Mouse (Mus musculus) liver, embryonic 13.5 days (tissue): ENCODE measurements around the gene Chd8. TPM values are rescaled to one million over a fixed set of nuclear protein-coding genes. Genes with fewer than 3 reads are reported as not detected.
"Not testable (repeated sequence)": the region's sequence is repeated elsewhere in the genome, so short reads cannot be mapped to it uniquely, and the experiment has no call there.

ENCODE experiments used
- ATAC-seq: fragments of 200-750 bp; cut with Nextera tagmentation; 2 replicates; pipeline ENCODE4 v1.8.0; 2017; ENCODE audit warnings: low read depth, mild to moderate bottlenecking, moderate number of reproducible peaks, moderate library complexity
- DNase-seq: peaks from one replicate; pipeline ENCODE4 v3.0.0; 2022
- H3K27ac ChIP-seq: fragments of 300-500 bp; sonication (generic); 2 replicates; pipeline ENCODE4 v1.5.1; 2015; ENCODE audit warnings: moderate library complexity, mild to moderate bottlenecking, inconsistent platforms
- H3K27me3 ChIP-seq: fragments of 300-500 bp; sonication (generic); 2 replicates; pipeline ENCODE4 v1.6.1; 2015; ENCODE audit warnings: mild to moderate bottlenecking, inconsistent platforms
- H3K36me3 ChIP-seq: fragments of 300-500 bp; sonication (generic); 2 replicates; pipeline ENCODE4 v1.6.1; 2015; ENCODE audit warnings: mild to moderate bottlenecking, inconsistent platforms
- H3K4me1 ChIP-seq: fragments of 300-500 bp; sonication (generic); replicated peaks from 2 replicates; pipeline ENCODE4 v1.6.1; 2015; ENCODE audit warnings: inconsistent platforms
- H3K4me2 ChIP-seq: fragments of 300-500 bp; sonication (generic); 2 replicates; pipeline ENCODE4 v1.6.1; 2015; ENCODE audit warnings: inconsistent platforms, mild to moderate bottlenecking, moderate library complexity
- H3K4me3 ChIP-seq: fragments of 300-500 bp; sonication (generic); replicated peaks from 2 replicates; pipeline ENCODE4 v1.5.1; 2015; ENCODE audit warnings: mild to moderate bottlenecking, inconsistent platforms
- H3K9ac ChIP-seq: fragments of 300-500 bp; sonication (generic); 2 replicates; pipeline ENCODE4 v1.6.1; 2015; ENCODE audit warnings: mild to moderate bottlenecking, inconsistent platforms
- H3K9me3 ChIP-seq: fragments of 300-500 bp; sonication (generic); replicated peaks from 2 replicates; pipeline ENCODE4 v1.6.1; 2016; ENCODE audit warnings: inconsistent platforms
- WGBS: fragments of 180-500 bp; shearing (Covaris S2); methylation state at CpG from one replicate; pipeline ENCODE4 v1.1.7; 2015; ENCODE audit not compliant: insufficient replicate concordance; 5-methylcytosine and 5-hydroxymethylcytosine counted together
- polyA plus RNA-seq: library from polyadenylated mRNA; unstranded; fragments of >200 nt; fragmentation: Nextera tagmentation; extraction: Ambion mirVana; gene quantifications from 2 replicates; pipeline ENCODE4 v1.2.1, GENCODE M21; 2015

Gene Chd8
- polyA plus RNA-seq: 12.1 TPM in 2 replicates

- peaks cover 39% of the 10 kb centered on the region for H3K4me1 ChIP-seq
- H3K36me3 ChIP-seq: no peaks in the 10 kb centered on the region
- peak within 1 kb of the TSS; percentile 84 for H3K4me2 ChIP-seq
- H3K9ac ChIP-seq: peak within 1 kb of the TSS; percentile 89
- 1% methylated on average over 53 of the region's 54 CpGs for WGBS
- H3K9me3 ChIP-seq: no peaks in the 10 kb centered on the region
- peak within 1 kb of the TSS; percentile 79 for H3K4me3 ChIP-seq
- H3K27ac ChIP-seq: peak within 1 kb of the TSS; percentile 95
- no peaks in the 10 kb centered on the region for H3K27me3 ChIP-seq
- ATAC-seq (peak; percentile 99), DNase-seq (peak; percentile 96)
Observed at GRCm38 (mm10) chr14:52257484-52258213, at the start of gene Chd8. Gene Chd8, minus strand, starts transcription at chr14:52257780.

GRCm38 (mm10) chr14:52306100-52306499 lies 48.5 kb upstream of the Chd8 start:
- ATAC-seq (peak; percentile 33), DNase-seq (peak; percentile 24)
- H3K27me3 ChIP-seq: no peaks in the 10 kb centered on the region
- H3K27ac ChIP-seq: peak overlapping the region; percentile 93
- H3K4me1 ChIP-seq: peaks cover 51% of the 10 kb centered on the region
- no peaks in the 10 kb centered on the region for H3K9me3 ChIP-seq
- H3K4me2 ChIP-seq: peak overlapping the region; percentile 88
- peak overlapping the region; percentile 80; the same call in 1 of the 2 replicates for H3K4me3 ChIP-seq
- WGBS: 71% methylated on average over 2 of the region's 2 CpGs
- peak overlapping the region; percentile 41; the same call in 1 of the 2 replicates for H3K9ac ChIP-seq
- peaks cover 2% of the 10 kb centered on the region; the same call in 1 of the 2 replicates for H3K36me3 ChIP-seq

GRCm38 (mm10) chr14:52304644-52305271 lies 47.2 kb upstream of the Chd8 start, which contains the start of gene Mettl3:
Gene Mettl3, minus strand, starts transcription at chr14:52305128.
- peak; percentile 80 for DNase-seq
- no peaks in the 10 kb centered on the region for H3K9me3 ChIP-seq
- peak within 1 kb of the TSS; percentile 80 for H3K4me3 ChIP-seq
- H3K27ac ChIP-seq: peak within 1 kb of the TSS; percentile 93
- H3K27me3 ChIP-seq: no peaks in the 10 kb centered on the region
- H3K4me1 ChIP-seq: peaks cover 51% of the 10 kb centered on the region
- peak within 1 kb of the TSS; percentile 83 for H3K9ac ChIP-seq
- under 1% methylated on average over 46 of the region's 46 CpGs for WGBS
- H3K4me2 ChIP-seq: peak within 1 kb of the TSS; percentile 88
- peaks cover 9% of the 10 kb centered on the region for H3K36me3 ChIP-seq
- peak; percentile 92 for ATAC-seq

- not testable (repeated sequence) for H3K27ac ChIP-seq, H3K27me3 ChIP-seq, H3K9me3 ChIP-seq, DNase-seq, H3K9ac ChIP-seq, ATAC-seq
- H3K4me3 ChIP-seq: peak overlapping the region; percentile 80; the same call in 1 of the 2 replicates
- peaks cover 43% of the 10 kb centered on the region for H3K4me1 ChIP-seq
- 86% methylated on average over 3 of the region's 3 CpGs for WGBS
- peak overlapping the region; percentile 88 for H3K4me2 ChIP-seq
- H3K36me3 ChIP-seq: peaks cover 19% of the 10 kb centered on the region
Observed at GRCm38 (mm10) chr14:52303517-52303916, 45.9 kb upstream of the Chd8 start.

GRCm38 (mm10) chr14:52295558-52296264 lies 38.1 kb upstream of the Chd8 start:
- Histone ChIP-seq H3K9ac (no peak overlapping the region), H3K9me3 (no peaks in the 10 kb centered on the region), H3K4me2 (no peak overlapping the region), H3K27ac (no peak overlapping the region), H3K36me3 (peaks cover 91% of the 10 kb centered on the region), H3K27me3 (no peaks in the 10 kb centered on the region), H3K4me3 (no peak overlapping the region), H3K4me1 (no peaks in the 10 kb centered on the region)
- WGBS: 64% methylated on average over 6 of the region's 6 CpGs
- no peak for DNase-seq
- ATAC-seq: no peak

GRCm38 (mm10) chr14:52284191-52284590 lies 26.6 kb upstream of the Chd8 start:
- Histone ChIP-seq H3K36me3 (peaks cover 45% of the 10 kb centered on the region), H3K9me3 (no peaks in the 10 kb centered on the region), H3K4me3 (no peak overlapping the region), H3K4me1 (peaks cover 29% of the 10 kb centered on the region), H3K27me3 (no peaks in the 10 kb centered on the region), H3K4me2 (no peak overlapping the region), H3K27ac (no peak overlapping the region), H3K9ac (no peak overlapping the region)
- WGBS: 62% methylated on average over 3 of the region's 3 CpGs
- DNase-seq (no peak), ATAC-seq (no peak)

- no peak overlapping the region for H3K4me2 ChIP-seq
- DNase-seq (no peak), ATAC-seq (no peak)
- no peaks in the 10 kb centered on the region for H3K27me3 ChIP-seq
- 83% methylated on average over 5 of the region's 5 CpGs for WGBS
- H3K36me3 ChIP-seq: peaks cover 41% of the 10 kb centered on the region
- no peaks in the 10 kb centered on the region for H3K9me3 ChIP-seq
- no peak overlapping the region for H3K9ac ChIP-seq
- no peak overlapping the region for H3K4me3 ChIP-seq
- no peak overlapping the region for H3K27ac ChIP-seq
- H3K4me1 ChIP-seq: peaks cover 29% of the 10 kb centered on the region
Observed at GRCm38 (mm10) chr14:52283629-52284028, 26.0 kb upstream of the Chd8 start.

- H3K27me3 ChIP-seq: no peaks in the 10 kb centered on the region
- H3K4me1 ChIP-seq: peaks cover 42% of the 10 kb centered on the region
- H3K36me3 ChIP-seq: peaks cover 6% of the 10 kb centered on the region; the same call in 1 of the 2 replicates
- H3K4me2 ChIP-seq: peak overlapping the region; percentile 81
- ATAC-seq (0 out of 2 replicates have a peak, but pooled peaks have one; percentile 3), DNase-seq (no peak)
- peak overlapping the region; percentile 99 for H3K4me3 ChIP-seq
- under 1% methylated on average over 21 of the region's 21 CpGs for WGBS
- no peaks in the 10 kb centered on the region for H3K9me3 ChIP-seq
- peak overlapping the region; percentile 95 for H3K9ac ChIP-seq
- H3K27ac ChIP-seq: peak overlapping the region; percentile 91
Observed at GRCm38 (mm10) chr14:52279747-52280120, 22.2 kb upstream of the Chd8 start.

- Histone ChIP-seq H3K4me3 (peak within 1 kb of the TSS; percentile 99), H3K27me3 (no peaks in the 10 kb centered on the region), H3K9me3 (no peaks in the 10 kb centered on the region), H3K4me1 (peaks cover 40% of the 10 kb centered on the region), H3K4me2 (peak within 1 kb of the TSS; percentile 81), H3K36me3 (peaks cover 6% of the 10 kb centered on the region; the same call in 1 of the 2 replicates), H3K27ac (peak within 1 kb of the TSS; percentile 91), H3K9ac (peak within 1 kb of the TSS; percentile 95)
- 1% methylated on average over 66 of the region's 66 CpGs for WGBS
- ATAC-seq (peak; percentile 97), DNase-seq (peak; percentile 98)
Observed at GRCm38 (mm10) chr14:52278932-52279746, 21.6 kb upstream of the Chd8 start, which contains the start of the genes Tox4 and Rab2b. Gene Tox4, plus strand, starts transcription at chr14:52279146. Gene Rab2b, minus strand, starts transcription at chr14:52279545.

- WGBS: 73% methylated on average over 4 of the region's 4 CpGs
Observed at GRCm38 (mm10) chr14:52277210-52277609, 19.6 kb upstream of the Chd8 start.

More at GRCm38 (mm10) chr14:52277210-52277609, 19.6 kb upstream of the Chd8 start:
- no peak for ATAC-seq
- no peak overlapping the region for H3K4me3 ChIP-seq
- H3K4me1 ChIP-seq: peaks cover 25% of the 10 kb centered on the region
- peaks cover under 1% of the 10 kb centered on the region; the same call in 1 of the 2 replicates for H3K36me3 ChIP-seq
- H3K27me3 ChIP-seq: no peaks in the 10 kb centered on the region
- no peak overlapping the region for H3K9ac ChIP-seq
- no peak for DNase-seq
- no peak overlapping the region for H3K27ac ChIP-seq
- no peak overlapping the region for H3K4me2 ChIP-seq
- H3K9me3 ChIP-seq: no peaks in the 10 kb centered on the region
